Mouse (Mus musculus): Measurements from ENCODE around the gene Wdr64. TPM values are rescaled to one million over a fixed set of nuclear protein-coding genes. Genes with fewer than 3 reads are reported as not detected.
A peak's percentile ranks its signal among the peaks of the same experiment; 100 is the strongest.

Wdr64 gene
- polyA plus RNA-seq, 1 experiment from 2014 or later = not detected

DNA sequence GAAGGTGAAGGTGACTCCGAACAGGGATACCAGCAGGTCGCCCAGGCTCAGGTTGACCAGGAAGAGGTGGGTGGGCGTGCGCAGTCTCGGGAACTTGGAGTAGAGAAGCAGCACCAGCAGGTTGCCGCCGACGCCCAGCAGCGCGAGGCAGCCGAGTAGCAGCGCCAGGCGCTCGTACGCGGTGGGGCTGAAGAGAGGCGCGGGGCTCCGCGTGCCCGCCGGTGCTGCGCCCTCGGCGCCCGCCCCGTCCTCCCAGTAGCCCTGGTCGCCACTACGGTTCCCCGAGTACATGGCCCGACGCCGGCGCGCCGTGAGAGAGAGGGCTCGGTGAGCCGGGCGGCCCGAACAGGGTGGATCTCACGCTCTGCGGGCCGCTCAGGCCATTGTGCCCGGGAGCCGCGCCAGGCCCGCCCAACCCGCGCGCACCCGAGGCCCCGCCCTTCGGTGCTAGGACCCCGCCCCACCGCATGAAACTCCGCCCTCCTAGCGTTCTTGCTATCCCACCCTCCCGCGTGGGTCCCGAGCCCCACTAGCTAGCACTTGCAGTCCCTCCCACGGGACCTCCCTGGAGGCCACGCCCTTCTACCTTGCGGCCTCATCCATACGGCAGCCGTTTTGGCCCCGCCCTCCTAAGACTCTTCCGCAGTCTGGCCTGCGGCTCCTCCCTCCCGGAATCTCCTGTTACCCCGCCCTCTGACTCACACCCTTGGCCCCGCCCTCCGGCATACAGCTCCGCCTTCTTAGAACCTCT is 6.0 kb upstream of the Wdr64 start, which contains the start of the genes Opn3 and Chml:
TSS of gene Opn3 (minus strand) at position 531 of the 751 bp plus-strand sequence.
TSS of gene Chml (minus strand) at position 656 of the 751 bp plus-strand sequence.
- WGBS = under 1% methylated on average over 63 of the region's 73 CpGs
- Histone ChIP-seq H3K9ac (ENCODE audit: low read depth, low read length) (peak within 1 kb of the TSS; percentile 83), H3K27me3 (replicated peaks; ENCODE audit: control insufficient read depth, insufficient read depth, low read length) (no peaks in the 10 kb centered on the region), H3K36me3 (ENCODE audit: control insufficient read depth, insufficient read depth) (peaks cover 8% of the 10 kb centered on the region), H3K4me2 (replicated peaks; ENCODE audit: low read depth) (peak within 1 kb of the TSS; percentile 84), H3K9me3 (ENCODE audit: control insufficient read depth) (no peaks in the 10 kb centered on the region), H3K4me3 (ENCODE audit: low read depth, low read length) (peak within 1 kb of the TSS; percentile 79), H3K27ac (ENCODE audit: low read depth, low read length) (peak within 1 kb of the TSS; percentile 66), H3K4me1 (replicated peaks; ENCODE audit: control insufficient read depth, insufficient read depth, low read length) (no peaks in the 10 kb centered on the region)
- ATAC-seq = peak; percentile 99
- no peak for TF ChIP-seq CTCF (IDR thresholded peaks at IDR 0.05; ENCODE audit: low read depth)

DNA sequence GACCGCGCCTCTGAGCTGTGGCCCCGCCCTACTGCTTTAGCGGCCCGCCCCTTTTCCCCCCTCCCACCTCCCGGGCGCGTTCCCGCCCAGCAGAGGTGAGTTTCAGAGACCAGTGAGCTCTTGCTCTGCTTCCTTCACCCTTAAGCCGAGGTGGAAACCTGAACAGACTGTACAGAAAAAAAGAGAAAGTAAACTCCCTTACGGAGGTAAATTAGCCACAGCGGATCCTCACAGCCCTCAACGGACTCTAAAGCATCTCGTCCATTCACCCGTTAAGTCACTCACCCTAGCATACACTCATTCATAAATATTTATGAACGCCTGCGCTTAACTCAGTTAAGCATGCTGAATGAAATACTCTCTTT is 5.4 kb upstream of the Wdr64 start:
- H3K4me1 ChIP-seq (replicated peaks; ENCODE audit: control insufficient read depth, insufficient read depth, low read length) = no peaks in the 10 kb centered on the region
- no peak overlapping the region; the same call in 1 of the 2 replicates for H3K27ac ChIP-seq (ENCODE audit: low read depth, low read length)
- peak overlapping the region; percentile 37; the same call in 1 of the 2 replicates for H3K9ac ChIP-seq (ENCODE audit: low read depth, low read length)
- peak overlapping the region; percentile 84 for H3K4me2 ChIP-seq (replicated peaks; ENCODE audit: low read depth)
- TF ChIP-seq CTCF (IDR thresholded peaks at IDR 0.05; ENCODE audit: low read depth) = no peak
- no peaks in the 10 kb centered on the region for H3K27me3 ChIP-seq (replicated peaks; ENCODE audit: control insufficient read depth, insufficient read depth, low read length)
- H3K4me3 ChIP-seq (ENCODE audit: low read depth, low read length) = peak overlapping the region; percentile 79
- H3K36me3 ChIP-seq (ENCODE audit: control insufficient read depth, insufficient read depth) = peaks cover 3% of the 10 kb centered on the region
- ATAC-seq = no peak
- H3K9me3 ChIP-seq (ENCODE audit: control insufficient read depth) = no peaks in the 10 kb centered on the region
- 1% methylated on average over 17 of the region's 17 CpGs for WGBS

DNA sequence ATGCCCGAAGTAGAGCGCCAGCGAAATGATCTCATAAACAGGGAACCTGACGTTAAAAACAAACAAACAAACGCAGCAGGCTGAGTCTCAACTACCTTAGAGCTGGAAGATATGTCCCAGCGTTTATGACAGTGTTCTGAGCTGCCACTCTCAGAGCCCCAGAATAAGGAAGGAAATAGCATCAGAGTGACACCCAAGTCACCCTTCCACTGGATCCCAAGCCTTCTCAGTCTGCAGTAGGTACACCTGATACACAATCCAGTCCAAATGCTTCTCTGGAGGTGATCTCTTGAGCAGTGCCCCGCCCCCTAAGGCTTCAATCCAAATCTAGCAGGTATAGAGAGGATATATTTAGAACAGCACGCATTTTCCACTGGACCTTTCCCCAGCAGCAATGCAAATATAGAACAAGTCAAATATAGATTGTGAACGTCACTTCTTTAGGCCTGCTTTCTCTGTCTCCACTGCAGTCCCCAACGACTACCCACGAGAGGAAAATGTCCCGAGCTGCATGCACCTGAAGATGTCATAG is 4.9 kb upstream of the Wdr64 start:
- Histone ChIP-seq H3K4me1 (replicated peaks; ENCODE audit: control insufficient read depth, insufficient read depth, low read length) (no peaks in the 10 kb centered on the region), H3K4me3 (ENCODE audit: low read depth, low read length) (peak overlapping the region; percentile 79), H3K27me3 (replicated peaks; ENCODE audit: control insufficient read depth, insufficient read depth, low read length) (no peaks in the 10 kb centered on the region), H3K36me3 (ENCODE audit: control insufficient read depth, insufficient read depth) (no peaks in the 10 kb centered on the region; the same call in 1 of the 2 replicates), H3K9me3 (ENCODE audit: control insufficient read depth) (no peaks in the 10 kb centered on the region), H3K27ac (ENCODE audit: low read depth, low read length) (no peak overlapping the region), H3K4me2 (replicated peaks; ENCODE audit: low read depth) (peak overlapping the region; percentile 84), H3K9ac (ENCODE audit: low read depth, low read length) (0 out of 2 replicates have a peak overlapping the region, but pooled peaks have one; percentile 37)
- no peak for ATAC-seq
- no peak for TF ChIP-seq CTCF (IDR thresholded peaks at IDR 0.05; ENCODE audit: low read depth)
- 31% methylated on average over 12 of the region's 12 CpGs for WGBS

DNA sequence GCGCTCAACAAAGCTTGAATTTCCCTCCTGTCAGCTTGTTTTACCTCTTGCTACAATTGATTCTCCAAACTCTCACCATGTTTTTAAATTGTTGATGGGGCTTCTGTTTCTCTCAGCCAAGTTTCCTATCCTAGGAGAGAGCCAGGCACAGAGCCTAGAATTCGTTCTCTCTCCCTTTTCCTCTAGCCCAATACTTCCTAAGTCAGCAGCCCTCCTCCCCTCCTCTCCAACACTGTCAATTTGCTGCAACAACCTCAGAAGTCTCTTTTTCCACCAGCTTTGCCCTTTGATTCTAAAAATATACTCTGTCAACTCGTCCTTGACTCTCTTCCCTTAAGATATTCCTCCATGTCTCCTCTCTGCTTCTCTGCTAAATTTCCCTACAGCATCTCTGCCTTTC is 982 bp downstream of the Wdr64 start:
- 68% methylated on average over 3 of the region's 3 CpGs for WGBS
- Histone ChIP-seq H3K27ac (ENCODE audit: low read depth, low read length) (no peak overlapping the region), H3K36me3 (ENCODE audit: control insufficient read depth, insufficient read depth) (no peaks in the 10 kb centered on the region), H3K9ac (ENCODE audit: low read depth, low read length) (no peak overlapping the region), H3K4me3 (ENCODE audit: low read depth, low read length) (no peak overlapping the region), H3K27me3 (replicated peaks; ENCODE audit: control insufficient read depth, insufficient read depth, low read length) (no peaks in the 10 kb centered on the region), H3K4me2 (replicated peaks; ENCODE audit: low read depth) (no peak overlapping the region), H3K9me3 (ENCODE audit: control insufficient read depth) (no peaks in the 10 kb centered on the region), H3K4me1 (replicated peaks; ENCODE audit: control insufficient read depth, insufficient read depth, low read length) (no peaks in the 10 kb centered on the region)
- TF ChIP-seq CTCF (IDR thresholded peaks at IDR 0.05; ENCODE audit: low read depth) = no peak
- ATAC-seq = no peak

DNA sequence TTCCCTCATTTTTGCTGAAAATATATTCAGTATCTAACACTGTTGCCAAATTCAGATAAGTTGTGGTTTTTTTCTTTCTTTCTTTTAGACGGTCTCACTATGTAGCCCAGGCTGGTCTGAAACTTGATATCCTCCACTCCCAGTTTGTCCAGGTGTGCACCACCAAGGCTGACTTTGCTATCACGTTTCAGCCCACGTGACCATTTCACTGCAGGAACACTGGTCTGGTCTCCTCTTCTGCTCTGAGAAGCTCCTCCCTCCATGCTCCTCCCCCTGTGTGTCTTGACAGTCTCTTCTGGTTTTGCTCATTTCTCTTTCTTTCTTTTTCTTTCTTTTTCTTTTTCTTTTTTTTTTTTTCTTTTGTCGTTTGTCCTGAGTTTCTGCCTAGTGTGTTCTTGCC is 1.4 kb downstream of the Wdr64 start:
- Histone ChIP-seq H3K36me3 (ENCODE audit: control insufficient read depth, insufficient read depth) (no peaks in the 10 kb centered on the region), H3K9me3 (ENCODE audit: control insufficient read depth) (no peaks in the 10 kb centered on the region), H3K4me1 (replicated peaks; ENCODE audit: control insufficient read depth, insufficient read depth, low read length) (no peaks in the 10 kb centered on the region), H3K9ac (ENCODE audit: low read depth, low read length) (no peak overlapping the region), H3K4me3 (ENCODE audit: low read depth, low read length) (no peak overlapping the region), H3K4me2 (replicated peaks; ENCODE audit: low read depth) (no peak overlapping the region), H3K27ac (ENCODE audit: low read depth, low read length) (no peak overlapping the region), H3K27me3 (replicated peaks; ENCODE audit: control insufficient read depth, insufficient read depth, low read length) (no peaks in the 10 kb centered on the region)
- ATAC-seq = 0 out of 2 replicates have a peak, but pooled peaks have one; percentile 19
- WGBS = 26% methylated on average over 4 of the region's 4 CpGs
- no peak for TF ChIP-seq CTCF (IDR thresholded peaks at IDR 0.05; ENCODE audit: low read depth)

DNA sequence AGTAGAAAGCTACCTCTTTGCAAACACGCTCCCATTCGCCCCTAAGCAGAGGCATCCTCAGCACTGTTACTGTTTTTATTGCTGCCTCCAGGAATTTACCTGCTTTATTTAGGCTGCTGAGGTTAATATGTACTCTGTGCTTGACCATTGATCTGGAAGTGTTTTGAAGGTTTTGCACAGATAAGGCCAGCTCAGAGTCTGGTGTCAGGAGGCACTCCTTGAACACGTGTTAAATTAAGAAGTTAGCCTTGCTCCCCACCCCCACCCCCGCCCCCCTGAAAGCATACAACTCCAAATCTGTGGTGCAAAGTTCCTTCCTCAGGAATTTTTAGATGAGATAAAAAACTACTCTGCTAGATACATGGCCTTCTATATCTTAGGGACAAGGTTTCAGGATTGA is 2.8 kb downstream of the Wdr64 start:
- Histone ChIP-seq H3K9ac (ENCODE audit: low read depth, low read length) (no peak overlapping the region), H3K36me3 (ENCODE audit: control insufficient read depth, insufficient read depth) (no peaks in the 10 kb centered on the region), H3K27me3 (replicated peaks; ENCODE audit: control insufficient read depth, insufficient read depth, low read length) (no peaks in the 10 kb centered on the region), H3K27ac (ENCODE audit: low read depth, low read length) (no peak overlapping the region), H3K4me1 (replicated peaks; ENCODE audit: control insufficient read depth, insufficient read depth, low read length) (0 out of 2 replicates have a peak, but pooled peaks cover 2% of the 10 kb centered on the region), H3K4me2 (replicated peaks; ENCODE audit: low read depth) (no peak overlapping the region), H3K4me3 (ENCODE audit: low read depth, low read length) (no peak overlapping the region), H3K9me3 (ENCODE audit: control insufficient read depth) (no peaks in the 10 kb centered on the region)
- WGBS = 35% methylated on average over 4 of the region's 4 CpGs
- ATAC-seq = peak; percentile 33; the same call in 1 of the 2 replicates
- TF ChIP-seq CTCF (IDR thresholded peaks at IDR 0.05; ENCODE audit: low read depth) = no peak
